Mouse (Mus musculus): Measurements from ENCODE around the gene Lrig2.

DNA sequence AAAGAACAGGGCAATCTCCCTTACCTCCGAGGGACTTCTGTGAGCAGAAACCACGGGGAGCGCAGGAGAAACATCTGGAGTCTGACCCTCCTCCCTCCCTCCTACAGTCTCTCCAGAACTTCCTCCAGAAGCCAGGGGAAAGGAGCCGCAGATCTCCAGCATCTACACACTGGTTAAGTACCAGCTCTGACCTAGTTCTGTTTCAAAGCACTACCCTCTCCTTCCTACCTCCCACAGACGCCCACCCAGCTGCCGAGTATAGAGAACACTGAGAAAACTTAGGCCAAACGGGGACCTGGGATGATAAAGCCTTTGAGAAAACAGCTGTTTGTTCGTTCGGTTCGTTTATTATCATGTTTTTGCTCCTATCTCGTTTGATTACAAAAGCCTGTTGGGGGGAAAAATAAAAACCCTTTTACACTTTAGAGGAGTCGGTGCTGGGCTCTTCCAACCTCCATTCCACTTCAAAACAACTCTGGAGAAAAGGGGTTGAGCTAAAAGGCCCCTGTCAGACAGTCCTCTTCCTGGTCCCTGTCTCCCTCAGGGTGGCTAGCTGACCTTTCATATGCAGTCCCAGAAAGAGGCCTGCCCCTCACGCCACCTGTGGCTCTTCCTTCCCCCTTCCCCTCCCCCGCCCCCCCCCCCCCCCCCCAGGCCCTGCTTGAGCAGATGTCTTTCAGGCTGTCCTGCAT is 80.4 kb downstream of the Lrig2 start:
- no peak for TF ChIP-seq MYOD1 (IDR thresholded peaks at IDR 0.05; ENCODE audit: control insufficient read depth, insufficient read length, low read depth)
- TF ChIP-seq CTCF (IDR thresholded peaks at IDR 0.05; ENCODE audit: control insufficient read depth, insufficient read depth, insufficient read length), result no peak

All from C2C12 (cell line).